Mouse (Mus musculus) ES-Bruce4 (cell line): ENCODE measurements around the gene Cd34.

ENCODE experiments used
- CTCF ChIP-seq: IDR thresholded peaks from one replicate; pipeline ENCODE4 v1.8.1; 2011; ENCODE audit warnings: low read depth, low read length
- EP300 ChIP-seq: IDR thresholded peaks from 2 replicates; pipeline ENCODE4 v1.6.1; 2011; ENCODE audit warnings: low read depth, low read length; ENCODE audit not compliant: insufficient read depth
- POLR2A ChIP-seq: IDR thresholded peaks from one replicate; pipeline ENCODE4 v1.8.1; 2011; ENCODE audit warnings: low read length; ENCODE audit not compliant: insufficient read depth

DNA sequence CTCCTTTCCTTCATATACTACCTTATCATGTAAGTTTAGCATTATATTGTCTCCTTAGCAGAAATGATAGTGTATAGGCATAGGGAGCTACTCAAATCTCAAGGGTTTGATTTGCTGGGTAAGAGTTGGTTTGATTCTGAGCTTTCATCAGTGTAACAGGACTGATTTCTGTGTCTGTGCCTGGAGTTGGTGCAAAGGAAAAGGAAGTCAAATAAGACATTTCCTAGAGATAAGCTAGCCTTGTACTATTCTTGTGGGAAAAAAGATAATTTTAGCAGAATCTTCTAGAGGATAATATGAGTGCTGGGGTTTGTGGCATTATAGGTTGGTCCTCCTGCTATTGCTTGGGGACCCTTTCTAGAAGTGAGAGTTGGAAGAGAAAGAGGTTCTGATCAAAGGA lies 67.6 kb downstream of the Cd34 start:
- TF ChIP-seq CTCF = no peak
- no peak for TF ChIP-seq POLR2A
- no peak for TF ChIP-seq EP300
